Mouse (Mus musculus) forebrain, embryonic 13.5 days (tissue): ENCODE data around the gene Ptprn2. TPM values are rescaled to one million over a fixed set of nuclear protein-coding genes. Genes with fewer than 3 reads are reported as not detected.
"Not testable (repeated sequence)": the region's sequence is repeated elsewhere in the genome, so short reads cannot be mapped to it uniquely, and the experiment has no call there.

ENCODE experiments used
- ATAC-seq: fragments of 200-750 bp; cut with Nextera tagmentation; 2 replicates; pipeline ENCODE4 v1.8.0; 2017
- H3K27ac ChIP-seq: fragments of 300-500 bp; sonication (generic); 2 replicates; pipeline ENCODE4 v1.5.1; 2015; ENCODE audit warnings: inconsistent platforms, mild to moderate bottlenecking, moderate library complexity
- H3K27me3 ChIP-seq: fragments of 300-500 bp; sonication (generic); 2 replicates; pipeline ENCODE4 v1.6.1; 2015; ENCODE audit warnings: mild to moderate bottlenecking, inconsistent platforms
- H3K36me3 ChIP-seq: fragments of 300-500 bp; sonication (generic); 2 replicates; pipeline ENCODE4 v1.6.1; 2015; ENCODE audit warnings: mild to moderate bottlenecking, inconsistent platforms; ENCODE audit not compliant: poor library complexity, severe bottlenecking
- H3K4me1 ChIP-seq: fragments of 300-500 bp; sonication (generic); 2 replicates; pipeline ENCODE4 v1.6.1; 2015; ENCODE audit warnings: inconsistent platforms
- H3K4me2 ChIP-seq: fragments of 300-500 bp; sonication (generic); 2 replicates; pipeline ENCODE4 v1.6.1; 2015; ENCODE audit warnings: inconsistent platforms, mild to moderate bottlenecking, moderate library complexity
- H3K4me3 ChIP-seq: fragments of 300-500 bp; sonication (generic); 2 replicates; pipeline ENCODE4 v1.5.1; 2015; ENCODE audit warnings: mild to moderate bottlenecking, inconsistent platforms
- H3K9ac ChIP-seq: fragments of 300-500 bp; sonication (generic); 2 replicates; pipeline ENCODE4 v1.6.1; 2015; ENCODE audit warnings: mild to moderate bottlenecking, inconsistent platforms
- H3K9me3 ChIP-seq: fragments of 300-500 bp; sonication (generic); replicated peaks from 2 replicates; pipeline ENCODE4 v1.6.1; 2016; ENCODE audit warnings: inconsistent platforms
- WGBS: fragments of 180-500 bp; shearing (Covaris S2); methylation state at CpG from one replicate; pipeline ENCODE4 v1.1.7; 2015; 5-methylcytosine and 5-hydroxymethylcytosine counted together
- polyA plus RNA-seq: library from polyadenylated mRNA; unstranded; fragments of >200 nt; fragmentation: Nextera tagmentation; extraction: Ambion mirVana; gene quantifications from 2 replicates; pipeline ENCODE4 v1.2.1, GENCODE M21; 2015

Gene Ptprn2
- polyA plus RNA-seq, 1 experiment from 2014 or later = 6.6 TPM

- H3K9ac ChIP-seq = no peak overlapping the region
- H3K27me3 ChIP-seq = no peaks in the 10 kb centered on the region
- no peak overlapping the region for H3K27ac ChIP-seq
- H3K4me2 ChIP-seq = no peak overlapping the region
- H3K9me3 ChIP-seq = no peaks in the 10 kb centered on the region
- no peak overlapping the region for H3K4me3 ChIP-seq
- H3K36me3 ChIP-seq = no peaks in the 10 kb centered on the region
- 76% methylated on average over 5 of the region's 5 CpGs for WGBS
- no peak for ATAC-seq
- no peaks in the 10 kb centered on the region for H3K4me1 ChIP-seq
These were observed 88.6 kb downstream of the Ptprn2 start for GRCm38 (mm10) chr12:116574102-116574501.

- Histone ChIP-seq H3K4me2 (no peak overlapping the region), H3K27me3 (no peaks in the 10 kb centered on the region), H3K36me3 (no peaks in the 10 kb centered on the region), H3K9ac (no peak overlapping the region), H3K4me1 (no peaks in the 10 kb centered on the region), H3K4me3 (no peak overlapping the region), H3K27ac (no peak overlapping the region), H3K9me3 (no peaks in the 10 kb centered on the region)
- ATAC-seq = peak; percentile 45; the same call in 1 of the 2 replicates
- 83% methylated on average over 5 of the region's 5 CpGs for WGBS
These were observed 89.2 kb downstream of the Ptprn2 start for GRCm38 (mm10) chr12:116574720-116575119.

GRCm38 (mm10) chr12:116577917-116578316 is 92.4 kb downstream of the Ptprn2 start:
- not testable (repeated sequence) for H3K27me3 ChIP-seq
- WGBS = 70% methylated on average over 1 of the region's 1 CpGs

GRCm38 (mm10) chr12:116580827-116581544 is 95.5 kb downstream of the Ptprn2 start:
- Histone ChIP-seq H3K9me3 (no peaks in the 10 kb centered on the region), H3K27ac (peak overlapping the region; percentile 45), H3K4me2 (no peak overlapping the region), H3K9ac (no peak overlapping the region), H3K4me1 (peaks cover 19% of the 10 kb centered on the region), H3K4me3 (no peak overlapping the region), H3K36me3 (no peaks in the 10 kb centered on the region), H3K27me3 (no peaks in the 10 kb centered on the region)
- WGBS = 61% methylated on average over 8 of the region's 8 CpGs
- 0 out of 2 replicates have a peak, but pooled peaks have one; percentile 3 for ATAC-seq

More at GRCm38 (mm10) chr12:116577917-116578316, 92.4 kb downstream of the Ptprn2 start:
- not testable (repeated sequence) for H3K27ac ChIP-seq, H3K4me3 ChIP-seq, ATAC-seq, H3K9ac ChIP-seq, H3K4me2 ChIP-seq, H3K36me3 ChIP-seq, H3K9me3 ChIP-seq
- peaks cover 13% of the 10 kb centered on the region for H3K4me1 ChIP-seq

- Histone ChIP-seq H3K36me3 (no peaks in the 10 kb centered on the region), H3K27ac (no peak overlapping the region), H3K27me3 (no peaks in the 10 kb centered on the region), H3K4me2 (no peak overlapping the region), H3K9me3 (no peaks in the 10 kb centered on the region), H3K4me1 (peaks cover 19% of the 10 kb centered on the region), H3K9ac (no peak overlapping the region), H3K4me3 (no peak overlapping the region)
- peak; percentile 85 for ATAC-seq
These were observed 96.3 kb downstream of the Ptprn2 start for GRCm38 (mm10) chr12:116581864-116582263.

- no peak overlapping the region for H3K4me2 ChIP-seq
- H3K4me3 ChIP-seq = no peak overlapping the region
- no peaks in the 10 kb centered on the region for H3K9me3 ChIP-seq
- H3K27ac ChIP-seq = no peak overlapping the region
- no peak for ATAC-seq
- no peak overlapping the region for H3K9ac ChIP-seq
- no peaks in the 10 kb centered on the region for H3K36me3 ChIP-seq
- 89% methylated on average over 4 of the region's 4 CpGs for WGBS
- peaks cover 19% of the 10 kb centered on the region for H3K4me1 ChIP-seq
- no peaks in the 10 kb centered on the region for H3K27me3 ChIP-seq
These were observed 97.3 kb downstream of the Ptprn2 start for GRCm38 (mm10) chr12:116582829-116583228.

GRCm38 (mm10) chr12:116585001-116585400 is 99.5 kb downstream of the Ptprn2 start:
- Histone ChIP-seq H3K4me1 (peaks cover 19% of the 10 kb centered on the region), H3K9ac (no peak overlapping the region), H3K9me3 (no peaks in the 10 kb centered on the region), H3K27me3 (no peaks in the 10 kb centered on the region), H3K4me2 (no peak overlapping the region), H3K27ac (no peak overlapping the region), H3K36me3 (no peaks in the 10 kb centered on the region), H3K4me3 (no peak overlapping the region)
- WGBS = 7% methylated on average over 5 of the region's 5 CpGs
- ATAC-seq = no peak

GRCm38 (mm10) chr12:116586167-116586566 is 100.6 kb downstream of the Ptprn2 start:
- WGBS = 88% methylated on average over 2 of the region's 2 CpGs
- Histone ChIP-seq H3K9me3 (no peaks in the 10 kb centered on the region), H3K27me3 (no peaks in the 10 kb centered on the region), H3K4me3 (no peak overlapping the region), H3K9ac (no peak overlapping the region), H3K4me2 (no peak overlapping the region), H3K4me1 (peaks cover 14% of the 10 kb centered on the region), H3K27ac (no peak overlapping the region), H3K36me3 (no peaks in the 10 kb centered on the region)
- no peak for ATAC-seq

- 76% methylated on average over 3 of the region's 3 CpGs for WGBS
- H3K4me3 ChIP-seq = no peak overlapping the region
- peaks cover 5% of the 10 kb centered on the region; the same call in 1 of the 2 replicates for H3K4me1 ChIP-seq
- H3K36me3 ChIP-seq = no peaks in the 10 kb centered on the region
- no peak overlapping the region for H3K27ac ChIP-seq
- no peak overlapping the region for H3K4me2 ChIP-seq
- no peak overlapping the region for H3K9ac ChIP-seq
- H3K9me3 ChIP-seq = no peaks in the 10 kb centered on the region
- ATAC-seq = no peak
- no peaks in the 10 kb centered on the region for H3K27me3 ChIP-seq
These were observed 102.0 kb downstream of the Ptprn2 start for GRCm38 (mm10) chr12:116587548-116587947.

- Histone ChIP-seq H3K36me3 (no peaks in the 10 kb centered on the region), H3K9ac (no peak overlapping the region), H3K9me3 (no peaks in the 10 kb centered on the region), H3K27ac (no peak overlapping the region), H3K27me3 (no peaks in the 10 kb centered on the region), H3K4me2 (no peak overlapping the region), H3K4me3 (no peak overlapping the region), H3K4me1 (peaks cover 3% of the 10 kb centered on the region; the same call in 1 of the 2 replicates)
- ATAC-seq = no peak
- WGBS = 88% methylated on average over 5 of the region's 5 CpGs
These were observed 104.6 kb downstream of the Ptprn2 start for GRCm38 (mm10) chr12:116590076-116590475.

GRCm38 (mm10) chr12:116594457-116594856 is 108.9 kb downstream of the Ptprn2 start:
- H3K27me3 ChIP-seq = no peaks in the 10 kb centered on the region
- no peaks in the 10 kb centered on the region for H3K9me3 ChIP-seq
- no peak overlapping the region for H3K27ac ChIP-seq
- WGBS = 91% methylated on average over 8 of the region's 8 CpGs
- peaks cover 19% of the 10 kb centered on the region for H3K4me1 ChIP-seq
- no peaks in the 10 kb centered on the region for H3K36me3 ChIP-seq
- no peak overlapping the region for H3K9ac ChIP-seq
- no peak; the same call in 1 of the 2 replicates for ATAC-seq
- H3K4me3 ChIP-seq = no peak overlapping the region
- no peak overlapping the region for H3K4me2 ChIP-seq

GRCm38 (mm10) chr12:116594866-116595610 is 109.5 kb downstream of the Ptprn2 start:
- WGBS = 95% methylated on average over 7 of the region's 7 CpGs
- Histone ChIP-seq H3K4me1 (peaks cover 25% of the 10 kb centered on the region), H3K27me3 (no peaks in the 10 kb centered on the region), H3K9me3 (no peaks in the 10 kb centered on the region), H3K4me2 (no peak overlapping the region), H3K9ac (no peak overlapping the region), H3K36me3 (no peaks in the 10 kb centered on the region), H3K4me3 (no peak overlapping the region), H3K27ac (no peak overlapping the region)
- no peak for ATAC-seq
